Mouse (Mus musculus) kidney, postnatal 0 days (tissue): ENCODE data around the gene Lamc3. TPM values are rescaled to one million over a fixed set of nuclear protein-coding genes. Genes with fewer than 3 reads are reported as not detected.

Experiments
- ATAC-seq: fragments of 200-750 bp; cut with Nextera tagmentation; replicated peaks from 2 replicates; pipeline ENCODE4 v1.8.0; 2017; ENCODE audit warnings: low read depth, moderate number of reproducible peaks, moderate TSS enrichment, moderate library complexity; ENCODE audit not compliant: low FRiP score
- DNase-seq: peaks from one replicate; pipeline ENCODE4 v3.0.0-alpha.2; 2016; ENCODE audit warnings: low spot score
- H3K27ac ChIP-seq: fragments of 300-500 bp; sonication (generic); 2 replicates; pipeline ENCODE4 v1.5.1; 2014; ENCODE audit warnings: mild to moderate bottlenecking
- H3K27me3 ChIP-seq: fragments of 300-500 bp; sonication (generic); 2 replicates; pipeline ENCODE4 v1.6.1; 2014; ENCODE audit warnings: low read length, mixed read lengths; ENCODE audit not compliant: insufficient read depth
- H3K36me3 ChIP-seq: fragments of 300-500 bp; sonication (generic); 2 replicates; pipeline ENCODE4 v1.6.1; 2014; ENCODE audit warnings: low read length, mixed read lengths; ENCODE audit not compliant: insufficient read depth
- H3K4me1 ChIP-seq: fragments of 300-500 bp; sonication (generic); replicated peaks from 2 replicates; pipeline ENCODE4 v1.6.1; 2014; ENCODE audit warnings: antibody characterized with exemption, low read length, mixed read lengths; ENCODE audit not compliant: insufficient read depth
- H3K4me2 ChIP-seq: fragments of 300-500 bp; sonication (generic); 2 replicates; pipeline ENCODE4 v1.6.1; 2014; ENCODE audit warnings: mild to moderate bottlenecking, low read length, moderate library complexity, mixed read lengths
- H3K4me3 ChIP-seq: fragments of 300-500 bp; sonication (generic); replicated peaks from 2 replicates; pipeline ENCODE4 v1.5.1; 2014; ENCODE audit warnings: low read depth, low read length
- H3K9ac ChIP-seq: fragments of 300-500 bp; sonication (generic); 2 replicates; pipeline ENCODE4 v1.6.1; 2014; ENCODE audit warnings: low read depth, low read length
- H3K9me3 ChIP-seq: fragments of 300-500 bp; sonication (generic); replicated peaks from 2 replicates; pipeline ENCODE4 v1.6.1; 2016; ENCODE audit warnings: low read length, inconsistent platforms, mixed read lengths
- CTCF ChIP-seq: IDR thresholded peaks from 2 replicates; pipeline ENCODE4 v1.5.1; 2016; ENCODE audit warnings: antibody characterized with exemption, low read depth, mild to moderate bottlenecking, moderate library complexity
- WGBS: fragments of 180-500 bp; shearing (Covaris S2); extraction: QIAGEN DNeasy Blood & Tissue Kit; methylation state at CpG from one replicate; pipeline ENCODE4 v1.1.7; 2014; 5-methylcytosine and 5-hydroxymethylcytosine counted together
- polyA plus RNA-seq: library from polyadenylated mRNA; unstranded; fragments of >200 nt; fragmentation: Nextera tagmentation; extraction: Ambion mirVana; gene quantifications from 2 replicates; pipeline ENCODE4 v1.2.1, GENCODE M21; 2015

Lamc3 gene
- polyA plus RNA-seq, 1 experiment from 2014 or later, result 2.8 TPM

DNA sequence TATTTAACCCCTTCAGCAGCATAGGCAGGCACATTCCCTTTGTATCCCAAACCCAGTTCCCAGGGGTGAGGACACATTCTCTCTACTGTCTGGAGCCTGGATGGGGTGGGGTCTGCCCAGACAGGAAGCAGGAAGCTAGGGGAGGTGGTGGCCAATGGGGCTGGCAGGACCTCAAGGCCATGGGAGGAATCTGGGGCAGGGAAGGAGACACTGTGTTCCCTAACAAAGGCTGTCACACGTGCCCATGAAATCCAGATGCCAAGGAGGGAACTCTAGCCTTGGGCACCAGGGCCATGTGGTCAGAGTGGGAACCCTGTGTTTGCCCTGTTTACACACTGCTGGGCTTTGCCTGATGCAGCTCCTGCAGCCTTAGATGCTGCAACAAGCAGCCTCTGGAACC lies 1.8 kb downstream of the Lamc3 start:
- H3K4me2 ChIP-seq, result no peak overlapping the region
- no peaks in the 10 kb centered on the region for H3K36me3 ChIP-seq
- no peak overlapping the region for H3K9ac ChIP-seq
- 32% methylated on average over 1 of the region's 1 CpGs for WGBS
- H3K4me1 ChIP-seq, result peaks cover 7% of the 10 kb centered on the region
- no peak for TF ChIP-seq CTCF
- H3K27me3 ChIP-seq, result peaks cover 8% of the 10 kb centered on the region; the same call in 1 of the 2 replicates
- no peak for DNase-seq
- no peak overlapping the region for H3K4me3 ChIP-seq
- H3K27ac ChIP-seq, result no peak overlapping the region
- H3K9me3 ChIP-seq, result no peaks in the 10 kb centered on the region
- ATAC-seq, result no peak

GRCm38 (mm10) chr2:31891219-31891618 lies 4.1 kb downstream of the Lamc3 start:
- H3K9ac ChIP-seq, result no peak overlapping the region
- TF ChIP-seq CTCF, result no peak
- H3K4me2 ChIP-seq, result no peak overlapping the region
- WGBS, result 62% methylated on average over 2 of the region's 2 CpGs
- no peaks in the 10 kb centered on the region for H3K36me3 ChIP-seq
- peaks cover 8% of the 10 kb centered on the region; the same call in 1 of the 2 replicates for H3K27me3 ChIP-seq
- ATAC-seq (no peak), DNase-seq (no peak)
- H3K4me3 ChIP-seq, result no peak overlapping the region
- no peak overlapping the region for H3K27ac ChIP-seq
- no peaks in the 10 kb centered on the region for H3K9me3 ChIP-seq
- peaks cover 8% of the 10 kb centered on the region for H3K4me1 ChIP-seq

GRCm38 (mm10) chr2:31893110-31893669 lies 6.1 kb downstream of the Lamc3 start:
- DNase-seq (no peak), ATAC-seq (no peak)
- Histone ChIP-seq H3K9me3 (no peaks in the 10 kb centered on the region), H3K4me3 (no peak overlapping the region), H3K36me3 (no peaks in the 10 kb centered on the region), H3K27me3 (0 out of 2 replicates have a peak, but pooled peaks cover 4% of the 10 kb centered on the region), H3K9ac (no peak overlapping the region), H3K27ac (no peak overlapping the region), H3K4me2 (no peak overlapping the region), H3K4me1 (peaks cover 8% of the 10 kb centered on the region)
- no peak for TF ChIP-seq CTCF
- WGBS, result 41% methylated on average over 10 of the region's 10 CpGs

GRCm38 (mm10) chr2:31894221-31894870 lies 7.3 kb downstream of the Lamc3 start:
- no peaks in the 10 kb centered on the region for H3K9me3 ChIP-seq
- no peaks in the 10 kb centered on the region for H3K27me3 ChIP-seq
- H3K4me3 ChIP-seq, result no peak overlapping the region
- no peak overlapping the region for H3K9ac ChIP-seq
- TF ChIP-seq CTCF, result no peak
- WGBS, result 56% methylated on average over 13 of the region's 13 CpGs
- no peak overlapping the region for H3K4me2 ChIP-seq
- no peak for ATAC-seq
- H3K4me1 ChIP-seq, result peaks cover 8% of the 10 kb centered on the region
- H3K27ac ChIP-seq, result no peak overlapping the region; the same call in 1 of the 2 replicates
- no peaks in the 10 kb centered on the region for H3K36me3 ChIP-seq
- DNase-seq, result peak; percentile 57

DNA sequence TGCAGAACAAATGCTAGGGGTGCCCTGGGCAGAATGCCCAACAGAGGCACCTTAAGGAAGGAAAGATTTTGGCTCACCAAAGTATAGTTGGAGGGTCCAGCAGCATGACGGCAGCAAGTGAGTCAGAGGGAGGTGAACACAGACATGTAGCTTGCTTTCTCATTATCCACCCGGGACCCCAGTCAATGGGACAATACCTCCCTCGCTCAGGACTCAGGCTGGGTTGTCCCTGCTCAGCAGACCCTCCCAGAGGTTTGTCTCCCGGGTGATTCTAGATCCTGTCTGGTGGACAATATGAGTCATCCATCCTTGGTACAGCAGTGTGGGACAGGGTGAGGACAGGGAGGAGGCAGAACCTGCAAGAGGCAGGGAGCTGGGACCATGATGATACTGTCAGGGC lies 13.8 kb downstream of the Lamc3 start:
- ATAC-seq, result no peak
- Histone ChIP-seq H3K27ac (no peak overlapping the region), H3K27me3 (no peaks in the 10 kb centered on the region), H3K9ac (no peak overlapping the region), H3K36me3 (no peaks in the 10 kb centered on the region), H3K9me3 (no peaks in the 10 kb centered on the region), H3K4me1 (no peaks in the 10 kb centered on the region), H3K4me3 (no peak overlapping the region), H3K4me2 (no peak overlapping the region)
- no peak for DNase-seq
- TF ChIP-seq CTCF, result no peak
- WGBS, result 76% methylated on average over 4 of the region's 4 CpGs

- ATAC-seq, result no peak; the same call in 1 of the 2 replicates
These were observed 14.7 kb downstream of the Lamc3 start for GRCm38 (mm10) chr2:31901659-31902362.

More at GRCm38 (mm10) chr2:31901659-31902362, 14.7 kb downstream of the Lamc3 start:
- Histone ChIP-seq H3K36me3 (no peaks in the 10 kb centered on the region), H3K9me3 (no peaks in the 10 kb centered on the region), H3K27me3 (no peaks in the 10 kb centered on the region), H3K27ac (no peak overlapping the region), H3K4me1 (no peaks in the 10 kb centered on the region), H3K4me3 (no peak overlapping the region), H3K9ac (no peak overlapping the region), H3K4me2 (no peak overlapping the region)
- DNase-seq, result peak; percentile 46
- TF ChIP-seq CTCF, result no peak
- 61% methylated on average over 4 of the region's 4 CpGs for WGBS
